Mouse (Mus musculus) retina, embryonic 14.5 days (tissue): Measurements from ENCODE around the gene Sema4d.

Experiments
- DNase-seq: peaks from one replicate; pipeline ENCODE4 v3.0.0-alpha.2; 2015; ENCODE audit warnings: low spot score

Sema4d gene

GRCm38 (mm10) chr13:51641424-51641823, 152.1 kb downstream of the Sema4d start:
- DNase-seq: no peak

- no peak for DNase-seq
Observed at GRCm38 (mm10) chr13:51638958-51639357, 154.6 kb downstream of the Sema4d start.
